Mouse (Mus musculus) midbrain, embryonic 14.5 days (tissue): Measurements from ENCODE around the gene Ripk4. TPM values are rescaled to one million over a fixed set of nuclear protein-coding genes. Genes with fewer than 3 reads are reported as not detected.
A peak's percentile ranks its signal among the peaks of the same experiment; 100 is the strongest.

ENCODE experiments used
- ATAC-seq: fragments of 200-750 bp; cut with Nextera tagmentation; 2 replicates; pipeline ENCODE4 v1.8.0; 2017; ENCODE audit warnings: moderate number of reproducible peaks, moderate library complexity; ENCODE audit not compliant: low FRiP score, low TSS enrichment
- DNase-seq: peaks from one replicate; pipeline ENCODE4 v3.0.0-alpha.2; 2015
- H3K27ac ChIP-seq: fragments of 300-500 bp; sonication (generic); replicated peaks from 2 replicates; pipeline ENCODE4 v1.5.1; 2014; ENCODE audit warnings: mild to moderate bottlenecking, low read depth, low read length, moderate library complexity
- H3K27me3 ChIP-seq: fragments of 300-500 bp; sonication (generic); 2 replicates; pipeline ENCODE4 v1.6.1; 2014; ENCODE audit warnings: low read length, control low read depth, mixed read lengths; ENCODE audit not compliant: control insufficient read depth, insufficient read depth
- H3K36me3 ChIP-seq: fragments of 300-500 bp; sonication (generic); 2 replicates; pipeline ENCODE4 v1.6.1; 2014; ENCODE audit warnings: low read length, control low read depth; ENCODE audit not compliant: control insufficient read depth, insufficient read depth
- H3K4me1 ChIP-seq: fragments of 300-500 bp; sonication (generic); 2 replicates; pipeline ENCODE4 v1.6.1; 2014; ENCODE audit warnings: mild to moderate bottlenecking, antibody characterized with exemption, low read length, control low read depth; ENCODE audit not compliant: control insufficient read depth, insufficient read depth
- H3K4me2 ChIP-seq: fragments of 300-500 bp; sonication (generic); 2 replicates; pipeline ENCODE4 v1.6.1; 2014; ENCODE audit warnings: mild to moderate bottlenecking, low read length, moderate library complexity
- H3K4me3 ChIP-seq: fragments of 300-500 bp; sonication (generic); replicated peaks from 2 replicates; pipeline ENCODE4 v1.5.1; 2014; ENCODE audit warnings: low read depth, low read length
- H3K9ac ChIP-seq: fragments of 300-500 bp; sonication (generic); replicated peaks from 2 replicates; pipeline ENCODE4 v1.6.1; 2014; ENCODE audit warnings: mild to moderate bottlenecking, low read length, moderate library complexity
- H3K9me3 ChIP-seq: fragments of 300-500 bp; sonication (generic); 2 replicates; pipeline ENCODE4 v1.6.1; 2016; ENCODE audit warnings: low read length, control low read depth, mixed read lengths; ENCODE audit not compliant: control insufficient read depth
- WGBS: fragments of 180-500 bp; shearing (Covaris S2); extraction: QIAGEN DNeasy Blood & Tissue Kit; methylation state at CpG from one replicate; pipeline ENCODE4 v1.1.7; 2014; 5-methylcytosine and 5-hydroxymethylcytosine counted together
- polyA plus RNA-seq: library from polyadenylated mRNA; unstranded; fragments of >200 nt; fragmentation: Nextera tagmentation; extraction: Ambion mirVana; gene quantifications from 2 replicates; pipeline ENCODE4 v1.2.1, GENCODE M21; 2014

The Ripk4 gene
- 0.41 and 0.51 TPM in 2 replicates for polyA plus RNA-seq

DNA sequence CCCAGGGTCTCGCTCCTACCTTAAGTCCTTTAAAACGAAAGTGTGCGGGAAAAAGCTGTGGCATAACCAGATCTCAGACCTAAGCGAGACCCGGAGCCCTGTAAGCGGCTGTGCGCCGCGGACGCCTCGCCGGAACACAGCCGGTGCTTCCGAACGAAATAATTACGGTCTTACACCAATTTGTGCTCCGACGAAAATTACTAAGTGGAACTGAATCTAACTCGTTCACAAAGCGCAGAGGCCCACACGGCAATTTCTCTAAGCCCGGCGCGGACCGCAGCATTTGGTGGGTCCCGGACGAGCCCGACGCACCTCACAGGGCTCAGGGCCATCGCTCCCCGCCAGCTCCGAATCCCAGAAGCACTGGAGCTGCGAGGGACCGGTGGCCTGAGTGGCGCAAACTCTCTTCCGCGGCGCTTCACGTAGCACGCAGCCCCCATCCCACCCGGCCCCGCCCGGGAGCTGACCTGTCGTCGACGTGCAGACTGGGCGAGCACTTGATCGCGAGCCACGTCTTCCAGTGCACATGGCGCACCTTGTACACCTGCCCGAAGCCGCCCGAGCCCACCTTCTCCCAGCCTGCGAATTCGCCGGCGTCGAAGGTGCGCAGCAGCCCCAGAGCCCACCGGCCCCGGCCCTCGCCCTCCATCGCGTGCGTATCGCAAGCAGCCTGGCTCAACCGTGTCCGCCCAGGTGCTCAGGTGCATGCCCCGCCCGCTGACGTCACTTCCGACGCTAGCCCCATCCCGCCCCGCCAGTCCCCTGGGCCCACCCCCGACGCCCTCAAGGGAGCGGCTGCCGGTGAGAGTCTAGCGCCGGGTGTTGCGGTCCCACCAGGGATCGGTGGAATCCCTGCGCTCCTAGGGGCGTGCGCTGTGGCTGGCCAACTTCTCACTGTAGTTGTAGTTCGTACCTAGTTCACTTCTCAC, at the start of gene Ripk4:
Gene Ripk4 (minus strand): TSS at position 727 of the 929 bp plus-strand sequence.
- ATAC-seq (no peak; the same call in 1 of the 2 replicates), DNase-seq (peak; percentile 57)
- under 1% methylated on average over 88 of the region's 88 CpGs for WGBS
- Histone ChIP-seq H3K9ac (peak within 1 kb of the TSS; percentile 36), H3K9me3 (no peaks in the 10 kb centered on the region), H3K4me1 (peaks cover 11% of the 10 kb centered on the region), H3K27me3 (peaks cover 48% of the 10 kb centered on the region), H3K4me2 (peak within 1 kb of the TSS; percentile 74), H3K4me3 (peak within 1 kb of the TSS; percentile 39), H3K36me3 (no peaks in the 10 kb centered on the region), H3K27ac (no peak within 1 kb of the TSS)

DNA sequence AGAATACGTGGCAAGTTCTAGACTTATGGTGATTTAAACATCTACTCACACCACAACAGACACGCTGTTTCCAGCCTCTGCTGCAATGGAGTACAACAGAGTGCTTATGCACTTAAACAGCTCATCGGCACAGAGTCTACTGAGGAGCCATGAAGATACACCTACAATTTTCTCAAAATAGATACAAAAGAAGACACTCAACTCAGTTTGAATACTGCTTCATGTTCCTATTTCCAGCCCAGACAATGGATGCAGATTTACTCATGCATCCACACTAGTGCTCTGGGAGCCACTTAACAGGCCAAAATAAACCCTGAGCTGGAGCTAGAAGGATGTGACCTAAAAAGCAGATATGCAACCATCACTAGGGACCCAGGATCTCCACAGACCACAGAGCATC, 45.3 kb upstream of the Ripk4 start:
- peaks cover 97% of the 10 kb centered on the region for H3K36me3 ChIP-seq
- no peak overlapping the region for H3K27ac ChIP-seq
- no peaks in the 10 kb centered on the region for H3K4me1 ChIP-seq
- H3K9me3 ChIP-seq: no peaks in the 10 kb centered on the region
- no peaks in the 10 kb centered on the region for H3K27me3 ChIP-seq
- no peak for ATAC-seq
- no peak overlapping the region for H3K9ac ChIP-seq
- 97% methylated on average over 3 of the region's 3 CpGs for WGBS
- no peak overlapping the region for H3K4me3 ChIP-seq
- H3K4me2 ChIP-seq: no peak overlapping the region
- DNase-seq: no peak

GRCm38 (mm10) chr16:97805646-97806045, 42.1 kb upstream of the Ripk4 start:
- Histone ChIP-seq H3K4me3 (no peak overlapping the region), H3K36me3 (peaks cover 86% of the 10 kb centered on the region), H3K27me3 (no peaks in the 10 kb centered on the region), H3K9ac (no peak overlapping the region), H3K9me3 (no peaks in the 10 kb centered on the region), H3K27ac (no peak overlapping the region), H3K4me1 (no peaks in the 10 kb centered on the region), H3K4me2 (no peak overlapping the region)
- no peak for ATAC-seq
- WGBS: 94% methylated on average over 3 of the region's 3 CpGs
- no peak for DNase-seq

DNA sequence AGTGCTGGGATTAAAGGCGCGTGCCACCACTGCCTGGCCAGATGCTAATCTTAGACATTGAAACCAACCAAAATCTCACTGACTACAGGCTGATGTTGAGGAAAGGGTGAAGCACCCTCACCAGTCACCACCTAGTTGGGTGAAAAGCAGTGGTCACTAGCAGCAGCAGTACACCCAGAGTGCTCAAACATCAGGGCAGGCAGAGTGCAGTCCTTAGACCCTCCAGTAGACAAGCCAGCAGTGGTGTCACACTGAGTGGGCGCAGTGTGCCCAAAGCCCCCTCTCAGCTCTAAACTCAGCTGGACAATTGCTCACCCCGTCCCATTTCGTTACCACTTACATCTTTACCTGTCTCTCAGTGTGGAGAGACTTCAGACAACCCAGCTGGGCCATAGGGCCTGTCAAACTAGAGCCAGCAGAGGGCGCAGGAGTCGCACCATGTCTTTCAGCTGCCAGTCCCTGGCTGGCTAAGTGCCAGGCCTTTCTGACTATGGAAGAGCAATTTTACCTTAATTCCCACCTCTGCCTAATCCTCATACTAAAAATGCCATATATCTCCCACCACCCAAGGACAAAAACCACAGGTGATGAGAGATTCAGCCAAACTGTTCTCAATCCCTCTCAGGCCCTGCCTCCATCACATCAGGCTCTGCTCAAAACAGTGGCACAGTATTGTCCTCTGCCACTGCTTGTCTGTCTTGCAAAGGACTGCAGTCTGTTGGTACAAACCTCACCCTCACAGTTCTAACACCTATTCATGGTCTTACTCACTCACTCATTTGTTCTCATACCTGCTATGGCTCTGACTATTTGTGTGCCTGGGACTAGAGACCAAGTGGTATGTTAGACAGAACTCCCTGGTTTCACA, 41.3 kb upstream of the Ripk4 start:
- H3K27ac ChIP-seq: no peak overlapping the region
- 76% methylated on average over 7 of the region's 7 CpGs for WGBS
- H3K27me3 ChIP-seq: no peaks in the 10 kb centered on the region
- no peaks in the 10 kb centered on the region for H3K9me3 ChIP-seq
- H3K9ac ChIP-seq: no peak overlapping the region
- peak; percentile 88 for DNase-seq
- no peaks in the 10 kb centered on the region for H3K4me1 ChIP-seq
- peaks cover 86% of the 10 kb centered on the region for H3K36me3 ChIP-seq
- ATAC-seq: no peak; the same call in 1 of the 2 replicates
- no peak overlapping the region for H3K4me2 ChIP-seq
- no peak overlapping the region for H3K4me3 ChIP-seq

GRCm38 (mm10) chr16:97797950-97798869, 34.6 kb upstream of the Ripk4 start:
- Histone ChIP-seq H3K4me3 (no peak overlapping the region), H3K4me1 (no peaks in the 10 kb centered on the region), H3K27me3 (no peaks in the 10 kb centered on the region), H3K9ac (no peak overlapping the region), H3K27ac (no peak overlapping the region), H3K4me2 (no peak overlapping the region), H3K9me3 (no peaks in the 10 kb centered on the region), H3K36me3 (peaks cover 87% of the 10 kb centered on the region)
- ATAC-seq: no peak
- no peak for DNase-seq
- 95% methylated on average over 7 of the region's 7 CpGs for WGBS

DNA sequence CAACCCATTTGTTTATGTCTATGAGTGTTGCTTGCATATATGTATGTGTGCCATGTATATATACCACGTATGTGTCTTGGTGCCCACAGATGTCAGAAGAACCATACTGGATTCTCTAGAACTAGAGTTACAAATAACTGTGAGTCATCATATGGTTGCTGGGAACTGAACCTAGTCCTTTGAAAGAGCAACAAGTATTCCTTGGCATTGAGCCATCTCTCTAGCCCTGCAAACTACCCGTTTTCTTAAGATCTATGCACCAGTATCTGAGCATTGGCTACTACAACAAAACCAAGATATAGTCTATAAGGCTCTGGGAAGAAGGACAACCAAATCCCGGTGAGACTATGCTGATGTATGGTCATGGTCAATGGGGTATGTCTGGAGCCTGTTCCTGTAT, 33.6 kb upstream of the Ripk4 start:
- H3K9me3 ChIP-seq: no peaks in the 10 kb centered on the region
- H3K4me1 ChIP-seq: no peaks in the 10 kb centered on the region
- WGBS: 91% methylated on average over 3 of the region's 3 CpGs
- H3K27ac ChIP-seq: no peak overlapping the region
- H3K27me3 ChIP-seq: no peaks in the 10 kb centered on the region
- no peak overlapping the region for H3K9ac ChIP-seq
- no peak overlapping the region for H3K4me3 ChIP-seq
- peaks cover 88% of the 10 kb centered on the region for H3K36me3 ChIP-seq
- H3K4me2 ChIP-seq: no peak overlapping the region
- DNase-seq (no peak), ATAC-seq (no peak)

GRCm38 (mm10) chr16:97794256-97794655, 30.7 kb upstream of the Ripk4 start:
- Histone ChIP-seq H3K27me3 (no peaks in the 10 kb centered on the region), H3K27ac (no peak overlapping the region), H3K4me1 (no peaks in the 10 kb centered on the region), H3K4me2 (no peak overlapping the region), H3K4me3 (no peak overlapping the region), H3K36me3 (peaks cover 73% of the 10 kb centered on the region), H3K9me3 (no peaks in the 10 kb centered on the region), H3K9ac (no peak overlapping the region)
- ATAC-seq (no peak), DNase-seq (no peak)
- 95% methylated on average over 6 of the region's 6 CpGs for WGBS

DNA sequence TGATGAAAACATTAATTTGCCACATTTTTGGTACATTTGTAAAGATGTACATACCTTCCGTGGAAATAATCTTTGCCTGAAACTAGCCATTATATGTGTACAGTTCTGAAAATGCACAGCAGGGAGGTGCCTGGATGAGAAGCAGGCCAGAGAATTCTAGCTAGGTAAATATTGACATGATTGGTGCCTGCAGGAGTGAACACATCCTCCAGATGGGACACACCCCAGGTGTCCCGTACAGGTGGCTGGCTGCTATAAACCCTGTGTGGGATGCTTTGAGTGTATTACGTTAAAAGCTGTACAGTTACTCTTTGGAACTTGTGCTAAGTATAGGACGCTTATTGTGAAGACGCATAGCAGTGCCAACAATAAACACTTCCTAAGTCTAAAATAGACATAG, 19.5 kb upstream of the Ripk4 start:
- WGBS: 95% methylated on average over 5 of the region's 5 CpGs
- DNase-seq (no peak), ATAC-seq (no peak)
- Histone ChIP-seq H3K9ac (no peak overlapping the region), H3K9me3 (no peaks in the 10 kb centered on the region), H3K4me3 (no peak overlapping the region), H3K36me3 (no peaks in the 10 kb centered on the region), H3K4me1 (no peaks in the 10 kb centered on the region), H3K4me2 (no peak overlapping the region), H3K27ac (no peak overlapping the region), H3K27me3 (no peaks in the 10 kb centered on the region)
